Mouse (Mus musculus) stomach, postnatal 0 days (tissue): ENCODE measurements around the gene BC005624.

Source experiments
- CTCF ChIP-seq: IDR thresholded peaks from 2 replicates; pipeline ENCODE4 v1.5.1; 2016; ENCODE audit warnings: antibody characterized with exemption, low read depth, mild to moderate bottlenecking, moderate library complexity
- EP300 ChIP-seq: optimal IDR thresholded peaks from 2 replicates; pipeline ENCODE3; 2016; ENCODE audit warnings: antibody characterized with exemption

GRCm38 (mm10) chr2:30985111-30986020 lies 3.4 kb upstream of the BC005624 start:
- no peak for TF ChIP-seq EP300
- no peak for TF ChIP-seq CTCF
